Mouse (Mus musculus) heart, embryonic 16.5 days (tissue): ENCODE measurements at regions not wholly inside any gene's neighbourhood (a gene's known extent, or its start where the extent isn't known, plus 50 kb on each side); places are given as distances from the start of the nearest gene placed in this dataset.
A peak's percentile ranks its signal among the peaks of the same experiment; 100 is the strongest.

Experiments
- ATAC-seq: fragments of 200-750 bp; cut with Nextera tagmentation; replicated peaks from 2 replicates; pipeline ENCODE4 v1.8.0; 2017; ENCODE audit warnings: moderate number of reproducible peaks; ENCODE audit not compliant: insufficient read depth, low FRiP score; ENCODE audit errors: extremely low read depth
- H3K27ac ChIP-seq: fragments of 300-500 bp; sonication (generic); 2 replicates; pipeline ENCODE4 v1.5.1; 2014; ENCODE audit warnings: mild to moderate bottlenecking, low read length, control low read depth, moderate library complexity
- H3K27me3 ChIP-seq: fragments of 300-500 bp; sonication (generic); 2 replicates; pipeline ENCODE4 v1.6.1; 2014; ENCODE audit warnings: low read length, mixed read lengths; ENCODE audit not compliant: control insufficient read depth, insufficient read depth
- H3K36me3 ChIP-seq: fragments of 300-500 bp; sonication (generic); 2 replicates; pipeline ENCODE4 v1.6.1; 2014; ENCODE audit not compliant: control insufficient read depth, insufficient read depth
- H3K4me1 ChIP-seq: fragments of 300-500 bp; sonication (generic); 2 replicates; pipeline ENCODE4 v1.6.1; 2014; ENCODE audit warnings: low read length, mixed read lengths; ENCODE audit not compliant: control insufficient read depth, insufficient read depth
- H3K4me2 ChIP-seq: fragments of 300-500 bp; sonication (generic); 2 replicates; pipeline ENCODE4 v1.6.1; 2014; ENCODE audit warnings: low read depth, mild to moderate bottlenecking, control low read depth, low read length
- H3K4me3 ChIP-seq: fragments of 300-500 bp; sonication (generic); 2 replicates; pipeline ENCODE4 v1.5.1; 2014; ENCODE audit warnings: mild to moderate bottlenecking, control low read depth, low read length
- H3K9ac ChIP-seq: fragments of 300-500 bp; sonication (generic); 2 replicates; pipeline ENCODE4 v1.6.1; 2014; ENCODE audit warnings: low read length, control low read depth
- H3K9me3 ChIP-seq: fragments of 300-500 bp; sonication (generic); replicated peaks from 2 replicates; pipeline ENCODE4 v1.6.1; 2016; ENCODE audit warnings: low read length; ENCODE audit not compliant: control insufficient read depth
- WGBS: fragments of 180-500 bp; shearing (Covaris S2); extraction: QIAGEN DNeasy Blood & Tissue Kit; methylation state at CpG from one replicate; pipeline ENCODE4 v1.1.7; 2014; 5-methylcytosine and 5-hydroxymethylcytosine counted together

GRCm38 (mm10) chr1:72002471-72003116, 209.5 kb downstream of the Mreg start:
- Histone ChIP-seq H3K9me3 (no peaks in the 10 kb centered on the region), H3K27ac (no peak overlapping the region)
- ATAC-seq: peak; percentile 49; the same call in 1 of the 2 replicates

DNA sequence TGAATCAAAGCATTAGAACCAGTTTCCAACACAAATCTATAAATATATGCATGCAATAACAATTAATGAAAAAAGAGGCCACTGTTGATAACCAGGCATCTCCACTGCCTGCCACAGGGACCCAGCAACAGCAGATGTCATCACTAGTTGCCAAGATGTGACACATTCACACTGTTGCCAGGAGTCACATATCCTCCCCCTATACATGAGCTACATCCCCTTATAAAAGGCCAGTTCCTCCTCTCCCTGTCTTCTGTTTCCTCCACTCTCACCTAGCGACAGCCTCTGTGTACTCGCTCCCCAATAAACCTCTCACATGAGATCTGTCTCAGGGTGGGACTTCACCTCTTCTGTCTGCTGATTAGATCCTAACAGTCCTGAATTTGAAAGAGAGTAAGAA, 211.4 kb downstream of the Mreg start:
- H3K27ac ChIP-seq: no peak overlapping the region
- H3K36me3 ChIP-seq: no peaks in the 10 kb centered on the region
- ATAC-seq: no peak
- H3K27me3 ChIP-seq: no peaks in the 10 kb centered on the region
- WGBS: 64% methylated on average over 2 of the region's 2 CpGs
- no peaks in the 10 kb centered on the region for H3K9me3 ChIP-seq
- H3K4me3 ChIP-seq: no peak overlapping the region
- H3K4me2 ChIP-seq: no peak overlapping the region
- H3K4me1 ChIP-seq: no peaks in the 10 kb centered on the region
- no peak overlapping the region for H3K9ac ChIP-seq

More at GRCm38 (mm10) chr1:72002471-72003116, 209.5 kb downstream of the Mreg start:
- H3K27me3 ChIP-seq: no peaks in the 10 kb centered on the region
- H3K4me1 ChIP-seq: no peaks in the 10 kb centered on the region
- no peaks in the 10 kb centered on the region for H3K36me3 ChIP-seq
- no peak overlapping the region for H3K4me3 ChIP-seq
- 63% methylated on average over 9 of the region's 9 CpGs for WGBS
- no peak overlapping the region for H3K9ac ChIP-seq
- H3K4me2 ChIP-seq: no peak overlapping the region

- Histone ChIP-seq H3K27me3 (no peaks in the 10 kb centered on the region), H3K9me3 (no peaks in the 10 kb centered on the region), H3K4me1 (no peaks in the 10 kb centered on the region), H3K36me3 (no peaks in the 10 kb centered on the region), H3K9ac (no peak overlapping the region), H3K4me2 (no peak overlapping the region), H3K4me3 (no peak overlapping the region), H3K27ac (no peak overlapping the region)
- WGBS: 62% methylated on average over 2 of the region's 2 CpGs
- ATAC-seq: no peak
Measured at GRCm38 (mm10) chr1:71996828-71997227, 215.3 kb downstream of the Mreg start.

DNA sequence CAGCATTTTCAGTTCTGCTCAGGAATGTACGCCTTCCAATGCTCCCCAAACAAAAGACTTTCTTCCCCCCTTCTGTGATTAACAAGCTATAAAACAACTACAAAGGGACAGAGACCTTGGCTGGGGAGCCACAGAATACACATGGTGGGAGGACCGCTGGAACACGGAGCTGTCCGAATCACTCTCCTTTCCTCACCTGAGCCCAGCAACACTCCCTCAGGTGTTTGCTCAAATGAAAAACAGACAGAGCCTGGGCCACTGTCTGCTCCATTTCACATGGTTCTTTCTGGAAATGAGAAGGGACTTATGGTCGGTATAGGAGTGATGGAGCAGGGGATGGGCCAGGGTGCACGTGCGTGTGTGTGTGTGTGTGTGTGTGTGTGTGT, 215.9 kb downstream of the Mreg start:
- no peaks in the 10 kb centered on the region for H3K9me3 ChIP-seq
- H3K4me2 ChIP-seq: no peak overlapping the region
- H3K27me3 ChIP-seq: no peaks in the 10 kb centered on the region
- H3K27ac ChIP-seq: no peak overlapping the region
- H3K9ac ChIP-seq: no peak overlapping the region
- no peak for ATAC-seq
- no peaks in the 10 kb centered on the region for H3K36me3 ChIP-seq
- no peak overlapping the region for H3K4me3 ChIP-seq
- no peaks in the 10 kb centered on the region for H3K4me1 ChIP-seq
- WGBS: 80% methylated on average over 7 of the region's 7 CpGs

GRCm38 (mm10) chr1:71995573-71996233, 216.4 kb downstream of the Mreg start:
- Histone ChIP-seq H3K27ac (no peak overlapping the region), H3K4me2 (no peak overlapping the region), H3K4me3 (no peak overlapping the region), H3K9me3 (no peaks in the 10 kb centered on the region), H3K36me3 (no peaks in the 10 kb centered on the region), H3K4me1 (no peaks in the 10 kb centered on the region), H3K27me3 (no peaks in the 10 kb centered on the region), H3K9ac (no peak overlapping the region)
- ATAC-seq: no peak
- 76% methylated on average over 16 of the region's 16 CpGs for WGBS

GRCm38 (mm10) chr1:71990936-71991335, 221.2 kb downstream of the Mreg start:
- no peak overlapping the region for H3K4me2 ChIP-seq
- no peaks in the 10 kb centered on the region for H3K36me3 ChIP-seq
- 87% methylated on average over 3 of the region's 3 CpGs for WGBS
- H3K27ac ChIP-seq: no peak overlapping the region
- no peaks in the 10 kb centered on the region for H3K27me3 ChIP-seq
- H3K9me3 ChIP-seq: no peaks in the 10 kb centered on the region
- no peak overlapping the region for H3K4me3 ChIP-seq
- no peak for ATAC-seq
- no peak overlapping the region for H3K9ac ChIP-seq
- H3K4me1 ChIP-seq: no peaks in the 10 kb centered on the region

DNA sequence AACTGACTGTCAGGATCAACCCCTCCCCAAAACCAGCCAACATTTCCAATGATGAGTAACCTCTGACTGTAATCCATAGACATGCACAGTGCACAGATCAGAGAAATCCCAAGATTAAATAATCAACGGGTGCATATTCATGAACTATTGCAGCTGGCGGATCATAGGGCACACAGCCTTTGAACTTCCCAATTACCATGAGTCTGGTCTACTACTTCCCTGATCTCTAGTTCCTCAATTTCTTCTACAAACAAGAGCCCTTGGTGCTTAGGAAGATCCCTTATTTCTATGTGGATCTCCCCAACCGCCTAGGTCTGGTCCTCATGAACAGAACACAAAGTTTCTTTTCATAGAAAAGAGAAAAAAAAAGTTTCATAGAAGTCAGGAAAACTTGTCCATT, 224.0 kb downstream of the Mreg start:
- no peaks in the 10 kb centered on the region for H3K27me3 ChIP-seq
- WGBS: 92% methylated on average over 3 of the region's 3 CpGs
- H3K27ac ChIP-seq: no peak overlapping the region
- H3K4me3 ChIP-seq: no peak overlapping the region
- no peaks in the 10 kb centered on the region for H3K9me3 ChIP-seq
- H3K9ac ChIP-seq: no peak overlapping the region
- ATAC-seq: no peak
- no peak overlapping the region for H3K4me2 ChIP-seq
- no peaks in the 10 kb centered on the region for H3K36me3 ChIP-seq
- no peaks in the 10 kb centered on the region for H3K4me1 ChIP-seq

- H3K4me1 ChIP-seq: no peaks in the 10 kb centered on the region
- no peak overlapping the region for H3K4me2 ChIP-seq
- no peak overlapping the region for H3K27ac ChIP-seq
- H3K27me3 ChIP-seq: no peaks in the 10 kb centered on the region
- H3K9me3 ChIP-seq: no peaks in the 10 kb centered on the region
- no peak for ATAC-seq
- WGBS: 75% methylated on average over 1 of the region's 1 CpGs
- H3K36me3 ChIP-seq: no peaks in the 10 kb centered on the region
- no peak overlapping the region for H3K9ac ChIP-seq
- no peak overlapping the region for H3K4me3 ChIP-seq
Measured at GRCm38 (mm10) chr1:71986047-71986446, 226.1 kb downstream of the Mreg start.

DNA sequence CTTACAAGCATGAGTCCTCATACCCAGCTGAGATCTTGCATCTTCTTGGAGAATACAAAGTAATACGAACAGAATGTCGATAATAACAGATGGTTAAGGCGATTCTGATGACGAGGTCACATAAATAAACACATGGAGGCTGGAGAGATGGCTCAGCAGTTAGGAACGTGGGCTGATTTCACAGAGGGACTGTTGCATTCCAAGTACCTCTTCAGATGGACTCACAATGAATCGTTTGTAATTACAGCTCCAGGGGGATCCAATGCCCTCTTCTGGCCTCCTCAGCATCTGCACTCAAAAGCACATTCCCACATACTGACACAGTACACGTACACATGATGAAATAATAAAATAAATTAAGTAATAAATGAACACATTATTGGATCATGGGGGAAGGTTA, 228.3 kb downstream of the Mreg start:
- no peak overlapping the region for H3K27ac ChIP-seq
- H3K4me1 ChIP-seq: no peaks in the 10 kb centered on the region
- no peak for ATAC-seq
- H3K36me3 ChIP-seq: no peaks in the 10 kb centered on the region
- H3K4me3 ChIP-seq: no peak overlapping the region
- H3K9ac ChIP-seq: no peak overlapping the region
- no peaks in the 10 kb centered on the region for H3K27me3 ChIP-seq
- H3K9me3 ChIP-seq: no peaks in the 10 kb centered on the region
- 83% methylated on average over 7 of the region's 7 CpGs for WGBS
- no peak overlapping the region for H3K4me2 ChIP-seq
